Mouse (Mus musculus) bone marrow macrophage, adult 2 months (primary cell): ENCODE measurements around the gene Soga1. TPM values are rescaled to one million over a fixed set of nuclear protein-coding genes. Genes with fewer than 3 reads are reported as not detected.

ENCODE experiments used
- H3K27ac ChIP-seq: 2 replicates; pipeline ENCODE4 v1.5.1; 2012; ENCODE audit warnings: low read depth, low read length; ENCODE audit not compliant: insufficient read depth
- H3K4me1 ChIP-seq: 2 replicates; pipeline ENCODE4 v1.6.1; 2012; ENCODE audit warnings: low read length; ENCODE audit not compliant: control insufficient read depth, insufficient read depth
- H3K4me3 ChIP-seq: 2 replicates; pipeline ENCODE4 v1.5.1; 2012; ENCODE audit warnings: mild to moderate bottlenecking, low read length, moderate library complexity; ENCODE audit not compliant: insufficient read depth
- CTCF ChIP-seq: IDR thresholded peaks from 2 replicates; pipeline ENCODE4 v1.5.1; 2012; ENCODE audit warnings: low read depth, mild to moderate bottlenecking, low read length, moderate library complexity
- POLR2A ChIP-seq: IDR thresholded peaks from 2 replicates; pipeline ENCODE4 v1.6.1; 2012; ENCODE audit warnings: mild to moderate bottlenecking, low read depth, low read length, borderline replicate concordance
- polyA plus RNA-seq: library from polyadenylated mRNA; stranded (reverse); fragments of >200 nt; gene quantifications from 2 replicates; pipeline ENCODE4 v1.2.4, GENCODE M21; 2012; ENCODE audit not compliant: missing spikeins, insufficient read depth, insufficient read length

Soga1 gene
- polyA plus RNA-seq, 1 experiment = 14.9 TPM

- no peak for TF ChIP-seq CTCF
- no peak for TF ChIP-seq POLR2A
Measured at GRCm38 (mm10) chr2:156976711-156977110, 102.3 kb downstream of the Soga1 start.

GRCm38 (mm10) chr2:156974967-156975366, 104.1 kb downstream of the Soga1 start:
- TF ChIP-seq POLR2A = no peak
- no peak for TF ChIP-seq CTCF
- Histone ChIP-seq H3K4me1 (peaks cover 18% of the 10 kb centered on the region), H3K4me3 (no peak overlapping the region), H3K27ac (no peak overlapping the region)

More at GRCm38 (mm10) chr2:156976711-156977110, 102.3 kb downstream of the Soga1 start:
- Histone ChIP-seq H3K4me3 (no peak overlapping the region), H3K4me1 (peaks cover 14% of the 10 kb centered on the region), H3K27ac (no peak overlapping the region)

GRCm38 (mm10) chr2:156973316-156974100, 105.5 kb downstream of the Soga1 start:
- Histone ChIP-seq H3K4me3 (no peak overlapping the region), H3K4me1 (peaks cover 18% of the 10 kb centered on the region), H3K27ac (no peak overlapping the region)
- TF ChIP-seq CTCF = no peak

- no peak overlapping the region for H3K4me3 ChIP-seq
- H3K4me1 ChIP-seq = peaks cover 13% of the 10 kb centered on the region
- H3K27ac ChIP-seq = no peak overlapping the region
- no peak for TF ChIP-seq CTCF
Measured at GRCm38 (mm10) chr2:156970253-156970652, 108.8 kb downstream of the Soga1 start.

GRCm38 (mm10) chr2:156968501-156968900, 110.6 kb downstream of the Soga1 start:
- TF ChIP-seq CTCF (no peak), POLR2A (no peak)
- H3K4me1 ChIP-seq = peaks cover 4% of the 10 kb centered on the region; the same call in 1 of the 2 replicates
- no peak overlapping the region for H3K27ac ChIP-seq
- no peak overlapping the region for H3K4me3 ChIP-seq

GRCm38 (mm10) chr2:156967388-156967787, 111.7 kb downstream of the Soga1 start:
- Histone ChIP-seq H3K4me3 (no peak overlapping the region), H3K27ac (no peak overlapping the region), H3K4me1 (peaks cover 6% of the 10 kb centered on the region)
- no peak for TF ChIP-seq CTCF
- TF ChIP-seq POLR2A = no peak

Other genes starting within 250 kb of the Soga1 start
- gene Tgif2, start 239.2 kb downstream of the Soga1 start, polyA plus RNA-seq = not detected in 2 replicates
- 6.4 and 7.1 TPM in 2 replicates for gene 4930518I15Rik, start 221.3 kb downstream of the Soga1 start, polyA plus RNA-seq
- gene Rab5if, start 216.1 kb downstream of the Soga1 start, polyA plus RNA-seq = 162 and 175 TPM in 2 replicates
- not detected in 2 replicates for gene Sla2, start 192.1 kb downstream of the Soga1 start, polyA plus RNA-seq
- 68.3 and 81.0 TPM in 2 replicates for gene Ndrg3, start 87.2 kb downstream of the Soga1 start, polyA plus RNA-seq
- gene Dsn1, start 72.1 kb downstream of the Soga1 start, polyA plus RNA-seq = 11.4 and 13.0 TPM in 2 replicates
- not detected in 2 replicates for gene Tldc2, start 7.8 kb upstream of the Soga1 start, polyA plus RNA-seq
- gene Samhd1, start 56.0 kb upstream of the Soga1 start, polyA plus RNA-seq = 496 and 503 TPM in 2 replicates
- gene Rbl1, start 125.3 kb upstream of the Soga1 start, polyA plus RNA-seq = 22.8 and 26.6 TPM in 2 replicates
- gene Rpn2, start 199.8 kb upstream of the Soga1 start, polyA plus RNA-seq = 175 and 184 TPM in 2 replicates
- gene Mroh8, start 200.3 kb upstream of the Soga1 start, polyA plus RNA-seq = not detected in 2 replicates